In genomic region chr5:24424861-24425411, GRCm38 (mm10) we compare ENCODE assay signal across 8 mouse cellular contexts. TPM values are rescaled to one million over a fixed set of nuclear protein-coding genes. Genes with fewer than 3 reads are reported as not detected.
DNase-seq lines count a peak whose midpoint lies in the region; ATAC-seq and TF ChIP-seq lines count a peak whose summit lies in the region.

No protein-coding gene starts in this region.

- ATAC-seq in heart, embryonic 14.5 days (ENCODE audit: insufficient number of reproducible peaks, insufficient read depth, low FRiP score, low read depth) = peak; percentile 22
- ATAC-seq in neutrophil, adult 5-6 weeks (ENCODE audit: extremely low read depth, insufficient number of reproducible peaks, low FRiP score, poor library complexity, severe bottlenecking) = 0 out of 2 replicates have a peak, but pooled peaks have one; percentile 6

- peaks cover 4% of the 10 kb centered on the region for H3K4me1 ChIP-seq in embryonic fibroblast, embryonic 13.5 days (ENCODE audit: control insufficient read depth, insufficient read depth, low read length)
- H3K4me1 ChIP-seq in heart, embryonic 14.5 days (ENCODE audit: control insufficient read depth in 2 of 2, insufficient read depth in 2 of 2, low read length in 2 of 2) = peaks cover 36 to 49% of the 10 kb centered on the region in 2 experiments

- peaks cover 24% of the 10 kb centered on the region for H3K36me3 ChIP-seq in heart, embryonic 14.5 days (ENCODE audit: control insufficient read depth, insufficient read depth, low read length)

- peak; percentile 93 for DNase-seq in A20 (ENCODE audit: low read depth, low spot score)
- peak; percentile 89 for DNase-seq in adrenal gland, postnatal 25 days
- DNase-seq in kidney, postnatal 10 days = peak; percentile 95
- DNase-seq in lung, adult 18-20 months = peak; percentile 82 to 88
- peak; percentile 87 for DNase-seq in testis, postnatal 14 days (ENCODE audit: low spot score)

- H3K27me3 ChIP-seq in heart, embryonic 14.5 days (ENCODE audit: control insufficient read depth, insufficient read depth, low read length) = no peaks in the 10 kb centered on the region

- H3K4me2 ChIP-seq in heart, embryonic 14.5 days (ENCODE audit: low read length) = peak overlapping the region; percentile 94

- peak; percentile 50 for TF ChIP-seq POLR2A in embryonic fibroblast, embryonic 13.5 days (IDR thresholded peaks at IDR 0.05; ENCODE audit: low read depth, low read length)

- peak overlapping the region; percentile 85 for H3K9ac ChIP-seq in heart, embryonic 14.5 days (ENCODE audit: low read length)

- peak overlapping the region; percentile 84 for H3K27ac ChIP-seq in embryonic fibroblast, embryonic 13.5 days (ENCODE audit: insufficient read depth, low read length)
- H3K27ac ChIP-seq in heart, embryonic 14.5 days (replicated peaks in 1 of 2; ENCODE audit: control insufficient read depth in 1 of 2, insufficient read depth in 1 of 2, low read depth in 2 of 2, low read length in 2 of 2) = peak overlapping the region; percentile 86 to 97

- H3K9me3 ChIP-seq in heart, embryonic 14.5 days (ENCODE audit: control insufficient read depth, low read length) = no peaks in the 10 kb centered on the region

- H3K4me3 ChIP-seq in embryonic fibroblast, embryonic 13.5 days (ENCODE audit: insufficient read depth, low read length) = peak overlapping the region; percentile 74
- H3K4me3 ChIP-seq in heart, embryonic 14.5 days (ENCODE audit: control insufficient read depth in 1 of 2, insufficient read depth in 1 of 2, low read depth in 1 of 2, low read length in 2 of 2) = peak overlapping the region; percentile 72 to 78

- no peak for TF ChIP-seq CTCF in embryonic fibroblast, embryonic 13.5 days (IDR thresholded peaks at IDR 0.05; ENCODE audit: borderline replicate concordance, insufficient read depth, low read length)

- under 1% methylated on average over 57 of the region's 60 CpGs for WGBS in heart, embryonic 14.5 days

RNA-seq across cellular contexts. Expression of gene Slc4a2, which starts 1.3 kb away (rescaled TPM):
- total RNA-seq in adrenal gland, postnatal 25 days (2021) = 50.5 and 59.1 TPM in 2 replicates
- polyA plus RNA-seq in embryonic fibroblast, embryonic 13.5 days (2011; ENCODE audit: insufficient read length, low read depth, missing spikeins) = 59.0 and 69.3 TPM in 2 replicates
- polyA plus RNA-seq in heart, embryonic 14.5 days (2014; fragmentation: Nextera tagmentation; extraction: Ambion mirVana) = 18.7 and 20.4 TPM in 2 replicates
- total RNA-seq in neutrophil, adult 5-6 weeks (2017) = 56.8 and 58.0 TPM in 2 replicates

RNA-seq across cellular contexts. Expression of gene Cdk5, which starts 1.6 kb away (rescaled TPM):
- 46.4 and 51.2 TPM in 2 replicates for total RNA-seq in adrenal gland, postnatal 25 days (2021)
- 70.7 and 76.7 TPM in 2 replicates for polyA plus RNA-seq in embryonic fibroblast, embryonic 13.5 days (2011; ENCODE audit: insufficient read length, low read depth, missing spikeins)
- polyA plus RNA-seq in heart, embryonic 14.5 days (2014; fragmentation: Nextera tagmentation; extraction: Ambion mirVana) = 28.6 and 31.0 TPM in 2 replicates
- 30.0 and 36.6 TPM in 2 replicates for total RNA-seq in neutrophil, adult 5-6 weeks (2017)

RNA-seq across cellular contexts. Expression of gene Asic3, which starts 11.7 kb away (rescaled TPM):
- 0.43 TPM in 1 of 2 replicates, not detected in the other for total RNA-seq in adrenal gland, postnatal 25 days (2021)
- 2.3 and 3.5 TPM in 2 replicates for polyA plus RNA-seq in embryonic fibroblast, embryonic 13.5 days (2011; ENCODE audit: insufficient read length, low read depth, missing spikeins)
- 0.12 TPM in 1 of 2 replicates, not detected in the other for polyA plus RNA-seq in heart, embryonic 14.5 days (2014; fragmentation: Nextera tagmentation; extraction: Ambion mirVana)
- 0.23 TPM in 1 of 2 replicates, not detected in the other for total RNA-seq in neutrophil, adult 5-6 weeks (2017)

RNA-seq across cellular contexts. Expression of gene Fastk, which starts 20.2 kb away (rescaled TPM):
- total RNA-seq in adrenal gland, postnatal 25 days (2021) = 114 and 119 TPM in 2 replicates
- polyA plus RNA-seq in embryonic fibroblast, embryonic 13.5 days (2011; ENCODE audit: insufficient read length, low read depth, missing spikeins) = 63.3 and 91.1 TPM in 2 replicates
- polyA plus RNA-seq in heart, embryonic 14.5 days (2014; fragmentation: Nextera tagmentation; extraction: Ambion mirVana) = 157 and 181 TPM in 2 replicates
- total RNA-seq in neutrophil, adult 5-6 weeks (2017) = 32.2 and 32.9 TPM in 2 replicates

RNA-seq across cellular contexts. Expression of gene Tmub1, which starts 22.7 kb away (rescaled TPM):
- 12.5 and 16.8 TPM in 2 replicates for total RNA-seq in adrenal gland, postnatal 25 days (2021)
- polyA plus RNA-seq in embryonic fibroblast, embryonic 13.5 days (2011; ENCODE audit: insufficient read length, low read depth, missing spikeins) = 5.9 and 9.8 TPM in 2 replicates
- 18.3 and 20.5 TPM in 2 replicates for polyA plus RNA-seq in heart, embryonic 14.5 days (2014; fragmentation: Nextera tagmentation; extraction: Ambion mirVana)
- total RNA-seq in neutrophil, adult 5-6 weeks (2017) = 28.2 and 29.4 TPM in 2 replicates

Comparison
In these comparisons a context has a peak if more than half of its experiments do, and no peak if none do; other contexts are left out.
1. Peak in every context shown above with its lines: DNase-seq, ATAC-seq, H3K4me3 ChIP-seq and H3K27ac ChIP-seq.